Mouse (Mus musculus) MEL (cell line): Measurements from ENCODE around the gene Ap3b1.

ENCODE experiments used
- CHD2 ChIP-seq: IDR thresholded peaks from 2 replicates; pipeline ENCODE4 v1.6.1; 2011; ENCODE audit warnings: low read length, improper control_type of control experiment
- CTCF ChIP-seq, 3 experiments: IDR thresholded peaks in 2 of 3; conservative IDR thresholded peaks in 1 of 3; 2 replicates each; pipeline ENCODE4 v1.5.1; 2011 to 2012; ENCODE audit warnings: low read length in 3 of 3, low read depth in 2 of 3, mild to moderate bottlenecking in 2 of 3, improper control_type of control experiment in 1 of 3, inconsistent platforms in 1 of 3, mixed read lengths in 1 of 3, moderate library complexity in 1 of 3; ENCODE audit not compliant: control insufficient read depth in 1 of 3, insufficient read depth in 1 of 3, poor library complexity in 1 of 3, severe bottlenecking in 1 of 3
- EP300 ChIP-seq, 2 experiments: IDR thresholded peaks; 2 replicates each; pipeline ENCODE4 v1.6.1; 2011; ENCODE audit warnings: improper control_type of control experiment in 2 of 2, low read length in 2 of 2, low read depth in 1 of 2, mild to moderate bottlenecking in 1 of 2
- GABPA ChIP-seq: IDR thresholded peaks from 2 replicates; pipeline ENCODE4 v1.6.1; 2012; ENCODE audit warnings: low read depth, mild to moderate bottlenecking, inconsistent platforms, low read length, improper control_type of control experiment, moderate library complexity
- GATA1 ChIP-seq: IDR thresholded peaks from 2 replicates; pipeline ENCODE4 v1.6.1; 2011; ENCODE audit warnings: low read depth, low read length, improper control_type of control experiment
- KAT2A ChIP-seq: conservative IDR thresholded peaks from 2 replicates; pipeline ENCODE4 v1.6.1; 2012; ENCODE audit warnings: low read depth, low read length, improper control_type of control experiment, inconsistent platforms
- MAFK ChIP-seq: IDR thresholded peaks from 2 replicates; pipeline ENCODE4 v1.6.1; 2011; ENCODE audit warnings: low read depth, mild to moderate bottlenecking, low read length, improper control_type of control experiment, borderline replicate concordance
- MXI1 ChIP-seq: IDR thresholded peaks from 2 replicates; pipeline ENCODE4 v1.6.1; 2011; ENCODE audit warnings: mild to moderate bottlenecking, low read depth, low read length, improper control_type of control experiment
- MYB ChIP-seq: IDR thresholded peaks from 2 replicates; pipeline ENCODE4 v1.6.1; 2011; ENCODE audit warnings: mild to moderate bottlenecking, low read depth, low read length, improper control_type of control experiment
- POLR2A ChIP-seq, 2 experiments: IDR thresholded peaks; 2 replicates each; pipeline ENCODE4 v1.6.1; 2011 to 2012; ENCODE audit warnings: low read length in 2 of 2, mild to moderate bottlenecking in 2 of 2, control low read depth in 1 of 2, improper control_type of control experiment in 1 of 2, low read depth in 1 of 2, moderate library complexity in 1 of 2; ENCODE audit not compliant: control insufficient read depth in 1 of 2, insufficient read depth in 1 of 2, poor library complexity in 1 of 2
- POLR2AphosphoS2 ChIP-seq: IDR thresholded peaks from 2 replicates; pipeline ENCODE4 v1.6.1; 2011; ENCODE audit warnings: low read length, improper control_type of control experiment
- POLR2AphosphoS5 ChIP-seq: IDR thresholded peaks from 2 replicates; pipeline ENCODE4 v1.6.1; 2012; ENCODE audit warnings: low read depth, borderline replicate concordance, mild to moderate bottlenecking, inconsistent platforms, low read length, moderate library complexity, mixed read lengths
- TBP ChIP-seq: IDR thresholded peaks from 2 replicates; pipeline ENCODE4 v1.8.0; 2011; ENCODE audit warnings: low read depth, low read length, improper control_type of control experiment

DNA sequence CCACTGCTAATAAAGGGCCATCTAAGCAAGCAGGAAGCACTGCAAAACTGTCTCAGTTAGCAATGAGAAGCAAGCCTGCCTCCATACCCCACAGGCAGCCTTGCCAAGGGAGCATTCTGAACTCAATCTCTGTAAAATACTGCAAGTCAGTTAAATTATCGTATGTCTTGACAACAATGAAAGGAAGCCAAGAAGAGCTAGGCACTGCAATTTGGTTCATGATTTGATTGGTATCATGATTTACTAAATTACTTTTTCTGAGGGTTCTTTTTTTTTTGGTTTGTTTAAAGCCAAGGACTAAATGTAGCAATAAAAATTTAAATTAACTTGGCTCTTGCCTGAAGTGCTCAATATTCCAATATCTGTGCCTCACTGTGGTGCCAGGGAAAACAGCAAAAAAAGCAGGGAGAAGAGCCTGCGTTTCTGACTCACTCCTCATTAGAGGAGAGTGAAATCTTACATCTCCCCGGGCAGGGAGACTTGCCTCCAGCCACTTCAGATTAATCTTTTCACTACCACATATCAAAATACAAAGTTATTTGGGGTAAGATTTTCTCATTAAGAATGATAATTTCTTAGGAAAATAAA is 28.3 kb upstream of the Ap3b1 start:
- TF ChIP-seq POLR2A (IDR thresholded peaks at IDR 0.05; ENCODE audit: control insufficient read depth in 1 of 2, insufficient read depth in 1 of 2, low read depth in 1 of 2, low read length in 2 of 2, poor library complexity in 1 of 2) = no peak
- no peak for TF ChIP-seq MYB
- no peak for TF ChIP-seq CTCF (IDR thresholded peaks at IDR 0.05 in 2 of 3, conservative IDR thresholded peaks at IDR 0.05 in 1 of 3; ENCODE audit: control insufficient read depth in 1 of 3, insufficient read depth in 1 of 3, low read depth in 2 of 3, low read length in 3 of 3, poor library complexity in 1 of 3, severe bottlenecking in 1 of 3)
- TF ChIP-seq TBP = no peak
- TF ChIP-seq KAT2A = no peak
- no peak for TF ChIP-seq CHD2
- TF ChIP-seq GABPA = no peak
- TF ChIP-seq GATA1 = no peak
- TF ChIP-seq EP300 (IDR thresholded peaks at IDR 0.05; ENCODE audit: low read depth in 1 of 2, low read length in 2 of 2) = no peak
- no peak for TF ChIP-seq MXI1
- no peak for TF ChIP-seq POLR2AphosphoS2
- no peak for TF ChIP-seq POLR2AphosphoS5
- no peak for TF ChIP-seq MAFK
